Mouse (Mus musculus): ENCODE results near the gene Slc13a4.

Gene Slc13a4

GRCm38 (mm10) chr6:35255017-35255416, 52.9 kb downstream of the Slc13a4 start:
- no peak for DNase-seq

DNA sequence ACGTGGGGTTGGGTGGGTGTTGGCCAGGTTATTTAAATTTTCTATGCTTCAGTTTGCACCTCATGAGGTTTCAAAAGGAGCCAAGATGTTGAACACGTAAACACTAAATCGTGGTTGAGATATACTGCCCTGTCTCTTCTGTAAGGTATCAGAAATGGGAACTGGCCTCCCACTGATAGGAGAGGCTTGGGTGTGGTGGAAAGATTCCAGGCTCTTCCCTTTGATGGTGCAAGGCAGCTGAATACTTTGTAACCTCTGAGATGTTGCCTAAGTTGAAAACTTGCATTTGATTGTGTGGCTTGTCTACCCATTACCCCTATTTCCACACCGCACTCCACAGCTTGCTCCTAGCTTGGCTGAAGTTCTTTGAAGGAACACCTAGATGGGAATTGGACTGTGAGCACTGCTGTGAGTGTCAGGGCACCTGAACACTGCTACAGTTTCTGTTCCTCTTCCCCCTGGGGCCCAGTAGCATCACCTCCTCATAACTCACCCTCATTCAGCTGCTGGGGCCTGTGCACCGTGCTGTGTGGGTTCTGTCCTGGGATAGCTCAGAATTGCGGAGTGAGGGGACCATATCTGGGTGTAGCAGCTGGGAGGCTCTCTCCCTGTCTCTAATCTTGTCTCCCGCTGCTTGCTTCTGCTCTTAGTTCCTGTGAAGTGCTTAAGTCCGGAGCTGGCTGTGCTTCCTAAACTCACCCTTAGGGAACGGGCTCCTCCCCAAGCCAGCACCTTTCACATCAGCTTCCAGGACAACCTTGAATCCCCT, 53.6 kb downstream of the Slc13a4 start:
- DNase-seq = no peak

GRCm38 (mm10) chr6:35253474-35253873, 54.5 kb downstream of the Slc13a4 start:
- no peak for DNase-seq

- DNase-seq = peak; percentile 96
Measured at GRCm38 (mm10) chr6:35252477-35253346, 55.2 kb downstream of the Slc13a4 start.

- DNase-seq = no peak
Measured at GRCm38 (mm10) chr6:35251807-35252476, 56.0 kb downstream of the Slc13a4 start.

- DNase-seq = no peak
Measured at GRCm38 (mm10) chr6:35245086-35245485, 62.8 kb downstream of the Slc13a4 start.

GRCm38 (mm10) chr6:35243989-35244388, 63.9 kb downstream of the Slc13a4 start:
- no peak for DNase-seq

- DNase-seq = no peak
Measured at GRCm38 (mm10) chr6:35243252-35243651, 64.7 kb downstream of the Slc13a4 start.

DNA sequence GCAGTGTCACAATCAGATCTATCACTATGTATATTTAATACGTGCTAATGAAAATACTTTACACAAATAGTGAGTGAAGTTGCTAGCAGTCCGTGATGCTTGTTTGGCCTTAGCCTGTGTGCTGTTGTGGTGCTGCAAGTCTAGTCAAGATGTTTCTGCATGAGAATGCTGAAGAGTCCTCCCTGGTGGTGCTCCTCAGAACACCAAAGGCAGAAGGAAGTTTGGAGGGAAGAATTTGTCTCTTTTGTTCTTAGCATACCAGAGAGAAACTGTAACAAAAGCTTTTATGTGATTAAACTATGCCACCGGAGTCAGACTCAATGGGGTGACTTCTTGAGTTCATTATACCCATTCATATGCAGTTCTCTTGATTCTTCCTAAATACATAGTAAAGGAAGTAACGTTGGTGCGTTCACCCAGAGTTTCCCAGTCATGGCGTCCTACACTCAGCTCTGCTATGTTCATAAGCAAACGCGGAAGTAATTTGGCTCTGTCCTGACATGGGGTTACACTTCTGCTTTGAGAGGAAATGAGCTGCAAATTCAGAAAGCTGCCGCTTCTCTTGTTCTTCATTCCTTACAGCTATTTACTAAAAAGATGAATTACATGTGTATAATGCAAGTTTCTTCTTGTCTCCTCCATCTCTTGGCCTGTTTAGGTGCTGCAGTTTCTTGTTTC, 71.7 kb downstream of the Slc13a4 start:
- DNase-seq = no peak

GRCm38 (mm10) chr6:35229415-35229814, 78.5 kb downstream of the Slc13a4 start:
- DNase-seq = no peak

DNA sequence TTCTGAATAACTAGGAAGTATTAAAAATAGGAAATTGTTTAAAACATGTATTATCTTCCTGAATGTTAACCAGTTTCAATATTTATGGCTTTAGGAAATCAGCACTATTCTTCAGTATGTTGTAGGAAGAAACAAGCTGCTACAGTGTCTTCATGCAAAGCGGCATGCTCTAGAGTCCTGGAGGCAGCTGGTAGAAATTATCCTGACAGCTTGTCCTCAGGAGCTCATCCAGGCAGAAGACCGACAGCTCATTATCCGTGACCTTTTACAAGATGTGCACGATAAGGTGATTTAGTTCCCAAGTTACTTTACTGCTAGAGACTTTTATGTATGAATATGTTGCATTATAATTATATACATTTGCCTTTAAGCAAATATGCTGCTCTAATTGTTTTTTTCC, 82.2 kb downstream of the Slc13a4 start:
- no peak for DNase-seq
